Mouse (Mus musculus) embryonic facial prominence, embryonic 15.5 days (tissue): Measurements from ENCODE around the gene Trim6. TPM values are rescaled to one million over a fixed set of nuclear protein-coding genes. Genes with fewer than 3 reads are reported as not detected.
A peak's percentile ranks its signal among the peaks of the same experiment; 100 is the strongest.

ENCODE experiments used
- ATAC-seq: fragments of 200-750 bp; cut with Nextera tagmentation; 2 replicates; pipeline ENCODE4 v1.8.0; 2017; ENCODE audit warnings: low read depth, moderate TSS enrichment; ENCODE audit not compliant: insufficient number of reproducible peaks, low FRiP score, low TSS enrichment
- H3K27ac ChIP-seq: fragments of 300-500 bp; sonication (generic); replicated peaks from 2 replicates; pipeline ENCODE4 v1.5.1; 2015; ENCODE audit warnings: mild to moderate bottlenecking, inconsistent platforms
- H3K27me3 ChIP-seq: fragments of 300-500 bp; sonication (generic); 2 replicates; pipeline ENCODE4 v1.6.1; 2015; ENCODE audit warnings: inconsistent platforms
- H3K36me3 ChIP-seq: fragments of 300-500 bp; sonication (generic); 2 replicates; pipeline ENCODE4 v1.6.1; 2015; ENCODE audit warnings: mild to moderate bottlenecking, inconsistent platforms
- H3K4me1 ChIP-seq: fragments of 300-500 bp; sonication (generic); 2 replicates; pipeline ENCODE4 v1.6.1; 2015; ENCODE audit warnings: inconsistent platforms
- H3K4me2 ChIP-seq: fragments of 300-500 bp; sonication (generic); replicated peaks from 2 replicates; pipeline ENCODE4 v1.6.1; 2015; ENCODE audit warnings: mild to moderate bottlenecking, inconsistent platforms
- H3K4me3 ChIP-seq: fragments of 300-500 bp; sonication (generic); replicated peaks from 2 replicates; pipeline ENCODE4 v1.5.1; 2015; ENCODE audit warnings: mild to moderate bottlenecking, inconsistent platforms
- H3K9ac ChIP-seq: fragments of 300-500 bp; sonication (generic); 2 replicates; pipeline ENCODE4 v1.6.1; 2015; ENCODE audit warnings: inconsistent platforms
- H3K9me3 ChIP-seq: fragments of 300-500 bp; sonication (generic); replicated peaks from 2 replicates; pipeline ENCODE4 v1.6.1; 2016; ENCODE audit warnings: inconsistent platforms
- WGBS: fragments of 180-500 bp; shearing (Covaris S2); methylation state at CpG from one replicate; pipeline ENCODE4 v1.1.7; 2015; 5-methylcytosine and 5-hydroxymethylcytosine counted together
- polyA plus RNA-seq: library from polyadenylated mRNA; unstranded; fragments of >200 nt; fragmentation: Nextera tagmentation; extraction: Ambion mirVana; gene quantifications from 2 replicates; pipeline ENCODE4 v1.2.1, GENCODE M21; 2015

The Trim6 gene
- polyA plus RNA-seq: 0.54 and 0.59 TPM in 2 replicates

- 2% methylated on average over 37 of the region's 37 CpGs for WGBS
- Histone ChIP-seq H3K4me3 (peak within 1 kb of the TSS; percentile 33), H3K9ac (no peak within 1 kb of the TSS), H3K4me1 (0 out of 2 replicates have a peak, but pooled peaks cover 9% of the 10 kb centered on the region), H3K27me3 (no peaks in the 10 kb centered on the region), H3K27ac (no peak within 1 kb of the TSS), H3K36me3 (no peaks in the 10 kb centered on the region), H3K9me3 (no peaks in the 10 kb centered on the region), H3K4me2 (peak within 1 kb of the TSS; percentile 54)
- ATAC-seq: peak; percentile 51; the same call in 1 of the 2 replicates
Measured at GRCm38 (mm10) chr7:104218701-104219569, at the start of gene Trim6. Gene Trim6 (plus strand): TSS chr7:104218793.

- no peaks in the 10 kb centered on the region for H3K27me3 ChIP-seq
- ATAC-seq: no peak
- H3K9me3 ChIP-seq: no peaks in the 10 kb centered on the region
- H3K27ac ChIP-seq: no peak overlapping the region
- 58% methylated on average over 6 of the region's 6 CpGs for WGBS
- H3K4me1 ChIP-seq: no peaks in the 10 kb centered on the region
- no peak overlapping the region for H3K4me2 ChIP-seq
- H3K36me3 ChIP-seq: no peaks in the 10 kb centered on the region
- no peak overlapping the region for H3K4me3 ChIP-seq
- no peak overlapping the region for H3K9ac ChIP-seq
Measured at GRCm38 (mm10) chr7:104169634-104170204, 48.9 kb upstream of the Trim6 start.

- no peak overlapping the region for H3K4me3 ChIP-seq
- no peaks in the 10 kb centered on the region for H3K4me1 ChIP-seq
- H3K4me2 ChIP-seq: no peak overlapping the region
- no peak overlapping the region for H3K9ac ChIP-seq
- H3K27me3 ChIP-seq: no peaks in the 10 kb centered on the region
- WGBS: 44% methylated on average over 1 of the region's 1 CpGs
- no peaks in the 10 kb centered on the region for H3K36me3 ChIP-seq
- ATAC-seq: no peak
- H3K9me3 ChIP-seq: no peaks in the 10 kb centered on the region
- H3K27ac ChIP-seq: no peak overlapping the region
Measured at GRCm38 (mm10) chr7:104175085-104175484, 43.5 kb upstream of the Trim6 start.

- ATAC-seq: no peak
- no peaks in the 10 kb centered on the region for H3K36me3 ChIP-seq
- H3K9ac ChIP-seq: no peak overlapping the region
- H3K27me3 ChIP-seq: no peaks in the 10 kb centered on the region
- WGBS: 65% methylated on average over 5 of the region's 5 CpGs
- H3K9me3 ChIP-seq: no peaks in the 10 kb centered on the region
- H3K27ac ChIP-seq: no peak overlapping the region
- H3K4me3 ChIP-seq: no peak overlapping the region
- no peaks in the 10 kb centered on the region for H3K4me1 ChIP-seq
- no peak overlapping the region for H3K4me2 ChIP-seq
Measured at GRCm38 (mm10) chr7:104178422-104179054, 40.1 kb upstream of the Trim6 start.

- 91% methylated on average over 1 of the region's 1 CpGs for WGBS
- H3K27me3 ChIP-seq: no peaks in the 10 kb centered on the region
- ATAC-seq: no peak
Measured at GRCm38 (mm10) chr7:104179074-104179473, 39.5 kb upstream of the Trim6 start.

GRCm38 (mm10) chr7:104183292-104183691 is 35.3 kb upstream of the Trim6 start, which contains the start of gene Olfr648:
Gene Olfr648 (minus strand): TSS chr7:104183392.
- Histone ChIP-seq H3K9ac (no peak within 1 kb of the TSS), H3K9me3 (no peaks in the 10 kb centered on the region), H3K4me1 (no peaks in the 10 kb centered on the region), H3K36me3 (no peaks in the 10 kb centered on the region), H3K27me3 (no peaks in the 10 kb centered on the region), H3K4me3 (no peak within 1 kb of the TSS), H3K27ac (no peak within 1 kb of the TSS), H3K4me2 (no peak within 1 kb of the TSS)
- whole genome bisulfite sequencing: 81% methylated on average over 2 of the region's 2 CpGs
- no peak for ATAC-seq

More at GRCm38 (mm10) chr7:104179074-104179473, 39.5 kb upstream of the Trim6 start:
- H3K36me3 ChIP-seq: no peaks in the 10 kb centered on the region
- no peak overlapping the region for H3K4me3 ChIP-seq
- H3K27ac ChIP-seq: no peak overlapping the region
- no peak overlapping the region for H3K9ac ChIP-seq
- H3K4me1 ChIP-seq: no peaks in the 10 kb centered on the region
- no peaks in the 10 kb centered on the region for H3K9me3 ChIP-seq
- no peak overlapping the region for H3K4me2 ChIP-seq

- Histone ChIP-seq H3K9ac (no peak overlapping the region), H3K4me2 (no peak overlapping the region), H3K4me3 (no peak overlapping the region), H3K36me3 (no peaks in the 10 kb centered on the region), H3K4me1 (no peaks in the 10 kb centered on the region), H3K27ac (no peak overlapping the region), H3K9me3 (no peaks in the 10 kb centered on the region), H3K27me3 (no peaks in the 10 kb centered on the region)
- no peak for ATAC-seq
- WGBS: 59% methylated on average over 9 of the region's 9 CpGs
Measured at GRCm38 (mm10) chr7:104191275-104191674, 27.3 kb upstream of the Trim6 start.

- H3K4me3 ChIP-seq: no peak within 1 kb of the TSS
- no peaks in the 10 kb centered on the region for H3K27me3 ChIP-seq
- no peaks in the 10 kb centered on the region for H3K9me3 ChIP-seq
- WGBS: 76% methylated on average over 6 of the region's 6 CpGs
- no peak for ATAC-seq
- no peak within 1 kb of the TSS for H3K4me2 ChIP-seq
- no peak within 1 kb of the TSS for H3K9ac ChIP-seq
- no peaks in the 10 kb centered on the region for H3K36me3 ChIP-seq
- H3K4me1 ChIP-seq: no peaks in the 10 kb centered on the region
- no peak within 1 kb of the TSS for H3K27ac ChIP-seq
Measured at GRCm38 (mm10) chr7:104195885-104196284, 22.7 kb upstream of the Trim6 start, which contains the start of gene Olfr649. Gene Olfr649 (minus strand): TSS chr7:104195985.

- H3K4me2 ChIP-seq: no peak overlapping the region
- H3K4me1 ChIP-seq: no peaks in the 10 kb centered on the region
- WGBS: 5% methylated on average over 5 of the region's 5 CpGs
- ATAC-seq: no peak
- no peak overlapping the region for H3K27ac ChIP-seq
- no peaks in the 10 kb centered on the region for H3K27me3 ChIP-seq
- no peaks in the 10 kb centered on the region for H3K9me3 ChIP-seq
- H3K4me3 ChIP-seq: no peak overlapping the region
- no peaks in the 10 kb centered on the region for H3K36me3 ChIP-seq
- H3K9ac ChIP-seq: no peak overlapping the region
Measured at GRCm38 (mm10) chr7:104199822-104200221, 18.8 kb upstream of the Trim6 start.

- 87% methylated on average over 7 of the region's 7 CpGs for WGBS
- no peak overlapping the region for H3K4me3 ChIP-seq
- no peaks in the 10 kb centered on the region for H3K36me3 ChIP-seq
- no peak overlapping the region for H3K27ac ChIP-seq
- H3K9ac ChIP-seq: no peak overlapping the region
- no peak for ATAC-seq
- H3K27me3 ChIP-seq: no peaks in the 10 kb centered on the region
- no peaks in the 10 kb centered on the region for H3K4me1 ChIP-seq
- no peak overlapping the region for H3K4me2 ChIP-seq
- H3K9me3 ChIP-seq: no peaks in the 10 kb centered on the region
Measured at GRCm38 (mm10) chr7:104206197-104206596, 12.4 kb upstream of the Trim6 start.

GRCm38 (mm10) chr7:104216011-104216535 is 2.5 kb upstream of the Trim6 start:
- H3K36me3 ChIP-seq: no peaks in the 10 kb centered on the region
- no peak for ATAC-seq
- H3K4me2 ChIP-seq: no peak overlapping the region
- no peak overlapping the region for H3K9ac ChIP-seq
- 0 out of 2 replicates have a peak, but pooled peaks cover 9% of the 10 kb centered on the region for H3K4me1 ChIP-seq
- H3K27ac ChIP-seq: no peak overlapping the region
- H3K27me3 ChIP-seq: no peaks in the 10 kb centered on the region
- WGBS: 44% methylated on average over 1 of the region's 1 CpGs
- no peak overlapping the region for H3K4me3 ChIP-seq
- no peaks in the 10 kb centered on the region for H3K9me3 ChIP-seq
